Mouse (Mus musculus): ENCODE measurements at regions not wholly inside any gene's neighbourhood (a gene's known extent, or its start where the extent isn't known, plus 50 kb on each side); places are given as distances from the start of the nearest gene placed in this dataset.

- no peaks in the 10 kb centered on the region for H3K36me3 ChIP-seq (ENCODE audit: control insufficient read depth, insufficient read depth, low read length)
- H3K9ac ChIP-seq (ENCODE audit: low read length), result no peak overlapping the region
- H3K4me1 ChIP-seq (replicated peaks; ENCODE audit: control insufficient read depth, insufficient read depth, low read length), result no peaks in the 10 kb centered on the region; the same call in 1 of the 2 replicates
- no peak overlapping the region for H3K4me3 ChIP-seq (ENCODE audit: low read length)
- no peaks in the 10 kb centered on the region for H3K27me3 ChIP-seq (ENCODE audit: control insufficient read depth, insufficient read depth, low read depth, low read length)
- no peak overlapping the region for H3K27ac ChIP-seq (ENCODE audit: low read length)
- ATAC-seq (ENCODE audit: low read depth), result peak; percentile 83
- no peak overlapping the region for H3K4me2 ChIP-seq (ENCODE audit: low read depth, low read length)
- WGBS, result 40% methylated on average over 7 of the region's 7 CpGs
- H3K9me3 ChIP-seq (ENCODE audit: control insufficient read depth, low read length), result no peaks in the 10 kb centered on the region
These were observed 68.9 kb upstream of the Tmem178 start for GRCm38 (mm10) chr17:80875352-80876044.

DNA sequence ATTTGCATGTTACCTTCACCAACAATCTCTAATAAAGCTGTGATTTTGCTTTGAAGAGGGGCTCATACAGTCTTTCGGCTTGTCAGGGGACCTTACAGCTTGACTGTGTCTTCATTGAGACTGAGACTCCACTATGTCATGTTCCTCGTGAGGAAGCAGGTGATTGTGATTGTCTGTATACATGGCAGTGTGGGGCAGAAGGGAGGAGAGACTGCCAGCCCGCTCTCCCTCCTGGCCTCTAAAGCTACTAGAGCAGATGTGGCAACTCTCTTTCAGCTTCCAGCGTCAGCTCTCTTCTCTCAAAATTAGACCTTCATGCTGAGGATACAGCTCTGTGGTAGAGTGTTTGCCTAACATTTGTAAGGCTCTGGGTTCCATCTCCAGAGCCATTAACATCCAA, 73.5 kb upstream of the Tmem178 start:
- no peak overlapping the region for H3K4me2 ChIP-seq (ENCODE audit: low read depth, low read length)
- no peaks in the 10 kb centered on the region; the same call in 1 of the 2 replicates for H3K4me1 ChIP-seq (replicated peaks; ENCODE audit: control insufficient read depth, insufficient read depth, low read length)
- 0 out of 2 replicates have a peak, but pooled peaks have one; percentile 41 for ATAC-seq (ENCODE audit: low read depth)
- no peaks in the 10 kb centered on the region for H3K9me3 ChIP-seq (ENCODE audit: control insufficient read depth, low read length)
- 42% methylated on average over 4 of the region's 4 CpGs for WGBS
- H3K27me3 ChIP-seq (ENCODE audit: control insufficient read depth, insufficient read depth, low read depth, low read length), result no peaks in the 10 kb centered on the region
- H3K9ac ChIP-seq (ENCODE audit: low read length), result no peak overlapping the region
- H3K4me3 ChIP-seq (ENCODE audit: low read length), result no peak overlapping the region
- H3K27ac ChIP-seq (ENCODE audit: low read length), result no peak overlapping the region
- no peaks in the 10 kb centered on the region for H3K36me3 ChIP-seq (ENCODE audit: control insufficient read depth, insufficient read depth, low read length)

DNA sequence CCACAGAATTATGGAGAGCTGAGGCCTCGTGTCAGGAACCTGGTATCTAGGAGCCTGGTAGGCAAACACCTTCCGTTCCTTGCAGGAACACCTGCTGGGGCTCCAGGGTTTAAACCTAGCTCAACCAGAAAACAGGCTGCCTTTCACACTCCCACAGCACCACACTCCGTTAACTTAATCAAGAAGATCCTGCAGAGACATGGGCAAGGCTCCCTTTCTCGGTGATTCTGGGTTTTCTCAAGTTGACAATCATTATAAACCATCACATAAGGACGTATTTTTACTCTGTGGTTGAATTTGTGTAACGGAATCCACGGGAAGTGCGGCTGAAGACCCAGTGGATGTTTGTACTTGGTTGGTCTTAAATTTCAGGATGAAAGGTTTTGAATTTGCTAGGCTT, 82.1 kb upstream of the Tmem178 start:
- 73% methylated on average over 8 of the region's 8 CpGs for WGBS

GRCm38 (mm10) chr17:80846996-80847810, 97.2 kb upstream of the Tmem178 start:
- H3K4me3 ChIP-seq (ENCODE audit: low read length), result no peak overlapping the region
- peak overlapping the region; percentile 22; the same call in 1 of the 2 replicates for H3K4me2 ChIP-seq (ENCODE audit: low read depth, low read length)
- 57% methylated on average over 23 of the region's 23 CpGs for WGBS
- H3K4me1 ChIP-seq (replicated peaks; ENCODE audit: control insufficient read depth, insufficient read depth, low read length), result no peaks in the 10 kb centered on the region
- H3K9me3 ChIP-seq (ENCODE audit: control insufficient read depth, low read length), result no peaks in the 10 kb centered on the region
- H3K36me3 ChIP-seq (ENCODE audit: control insufficient read depth, insufficient read depth, low read length), result no peaks in the 10 kb centered on the region
- no peak overlapping the region for H3K27ac ChIP-seq (ENCODE audit: low read length)
- peak; percentile 41 for ATAC-seq (ENCODE audit: low read depth)
- H3K27me3 ChIP-seq (ENCODE audit: control insufficient read depth, insufficient read depth, low read depth, low read length), result no peaks in the 10 kb centered on the region
- no peak overlapping the region for H3K9ac ChIP-seq (ENCODE audit: low read length)

More for the DNA sequence above, 82.1 kb upstream of the Tmem178 start:
- Histone ChIP-seq H3K9ac (ENCODE audit: low read length) (no peak overlapping the region), H3K27me3 (ENCODE audit: control insufficient read depth, insufficient read depth, low read depth, low read length) (no peaks in the 10 kb centered on the region), H3K4me2 (ENCODE audit: low read depth, low read length) (no peak overlapping the region), H3K36me3 (ENCODE audit: control insufficient read depth, insufficient read depth, low read length) (no peaks in the 10 kb centered on the region), H3K9me3 (ENCODE audit: control insufficient read depth, low read length) (no peaks in the 10 kb centered on the region), H3K4me1 (replicated peaks; ENCODE audit: control insufficient read depth, insufficient read depth, low read length) (no peaks in the 10 kb centered on the region), H3K4me3 (ENCODE audit: low read length) (no peak overlapping the region), H3K27ac (ENCODE audit: low read length) (no peak overlapping the region)
- no peak for ATAC-seq (ENCODE audit: low read depth)

GRCm38 (mm10) chr17:80845349-80845748, 99.1 kb upstream of the Tmem178 start:
- Histone ChIP-seq H3K36me3 (ENCODE audit: control insufficient read depth, insufficient read depth, low read length) (no peaks in the 10 kb centered on the region), H3K9ac (ENCODE audit: low read length) (no peak overlapping the region), H3K4me3 (ENCODE audit: low read length) (no peak overlapping the region), H3K4me1 (replicated peaks; ENCODE audit: control insufficient read depth, insufficient read depth, low read length) (no peaks in the 10 kb centered on the region), H3K4me2 (ENCODE audit: low read depth, low read length) (no peak overlapping the region), H3K27ac (ENCODE audit: low read length) (no peak overlapping the region), H3K27me3 (ENCODE audit: control insufficient read depth, insufficient read depth, low read depth, low read length) (no peaks in the 10 kb centered on the region), H3K9me3 (ENCODE audit: control insufficient read depth, low read length) (no peaks in the 10 kb centered on the region)
- no peak for ATAC-seq (ENCODE audit: low read depth)
- WGBS, result 75% methylated on average over 7 of the region's 7 CpGs

DNA sequence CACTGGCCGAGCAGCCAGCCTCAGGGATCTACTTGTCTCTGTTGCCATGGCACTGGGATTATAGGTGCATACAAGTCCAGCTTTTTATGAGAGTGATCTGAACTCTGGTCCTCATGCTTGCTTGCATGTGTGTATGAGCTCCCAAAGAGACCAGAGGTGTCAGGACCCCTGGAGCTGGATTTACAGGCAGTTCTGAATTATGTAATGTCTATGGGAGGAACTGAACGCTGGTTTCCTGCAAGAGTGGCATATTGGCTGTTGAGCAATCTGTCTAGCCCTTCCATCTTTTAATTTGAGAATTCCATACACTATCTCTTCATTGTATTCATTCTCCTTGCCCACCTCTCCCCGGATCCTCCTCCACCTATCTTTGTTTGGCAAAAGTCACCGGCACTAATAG, 102.5 kb upstream of the Tmem178 start:
- ATAC-seq (ENCODE audit: low read depth), result no peak
- Histone ChIP-seq H3K4me3 (ENCODE audit: low read length) (no peak overlapping the region), H3K27ac (ENCODE audit: low read length) (no peak overlapping the region), H3K4me1 (replicated peaks; ENCODE audit: control insufficient read depth, insufficient read depth, low read length) (no peaks in the 10 kb centered on the region), H3K9me3 (ENCODE audit: control insufficient read depth, low read length) (no peaks in the 10 kb centered on the region), H3K9ac (ENCODE audit: low read length) (no peak overlapping the region), H3K4me2 (ENCODE audit: low read depth, low read length) (no peak overlapping the region), H3K36me3 (ENCODE audit: control insufficient read depth, insufficient read depth, low read length) (no peaks in the 10 kb centered on the region), H3K27me3 (ENCODE audit: control insufficient read depth, insufficient read depth, low read depth, low read length) (no peaks in the 10 kb centered on the region)
- WGBS, result 78% methylated on average over 4 of the region's 4 CpGs

GRCm38 (mm10) chr17:80840896-80841295, 103.5 kb upstream of the Tmem178 start:
- ATAC-seq (ENCODE audit: low read depth), result no peak
- 83% methylated on average over 6 of the region's 6 CpGs for WGBS
- Histone ChIP-seq H3K4me1 (replicated peaks; ENCODE audit: control insufficient read depth, insufficient read depth, low read length) (no peaks in the 10 kb centered on the region), H3K27ac (ENCODE audit: low read length) (no peak overlapping the region), H3K9ac (ENCODE audit: low read length) (no peak overlapping the region), H3K9me3 (ENCODE audit: control insufficient read depth, low read length) (no peaks in the 10 kb centered on the region), H3K4me3 (ENCODE audit: low read length) (no peak overlapping the region), H3K4me2 (ENCODE audit: low read depth, low read length) (no peak overlapping the region), H3K36me3 (ENCODE audit: control insufficient read depth, insufficient read depth, low read length) (no peaks in the 10 kb centered on the region), H3K27me3 (ENCODE audit: control insufficient read depth, insufficient read depth, low read depth, low read length) (no peaks in the 10 kb centered on the region)

DNA sequence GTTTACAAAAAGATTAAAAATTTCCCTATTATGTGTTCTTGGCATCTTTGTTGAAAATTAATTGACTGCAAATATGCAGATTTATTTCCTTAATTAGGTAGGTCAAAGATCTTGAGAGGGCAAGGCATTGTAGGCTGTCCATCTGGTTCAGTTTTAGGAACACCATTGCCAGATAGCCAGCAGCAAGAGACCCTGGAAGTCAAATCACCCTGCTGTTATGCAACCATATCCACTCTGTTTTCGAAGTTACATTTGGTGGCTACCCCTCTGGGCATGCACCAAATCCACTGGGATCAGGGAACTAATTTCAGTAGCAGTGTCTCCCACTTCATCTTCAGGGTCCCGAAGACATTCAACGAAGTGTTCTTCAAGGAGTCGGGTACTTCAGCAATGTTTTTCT, 104.0 kb upstream of the Tmem178 start:
- Histone ChIP-seq H3K4me3 (ENCODE audit: low read length) (no peak overlapping the region), H3K27me3 (ENCODE audit: control insufficient read depth, insufficient read depth, low read depth, low read length) (no peaks in the 10 kb centered on the region), H3K36me3 (ENCODE audit: control insufficient read depth, insufficient read depth, low read length) (no peaks in the 10 kb centered on the region), H3K9me3 (ENCODE audit: control insufficient read depth, low read length) (no peaks in the 10 kb centered on the region), H3K9ac (ENCODE audit: low read length) (no peak overlapping the region), H3K4me2 (ENCODE audit: low read depth, low read length) (no peak overlapping the region), H3K4me1 (replicated peaks; ENCODE audit: control insufficient read depth, insufficient read depth, low read length) (no peaks in the 10 kb centered on the region), H3K27ac (ENCODE audit: low read length) (no peak overlapping the region)
- peak; percentile 74 for ATAC-seq (ENCODE audit: low read depth)
- 77% methylated on average over 4 of the region's 4 CpGs for WGBS

GRCm38 (mm10) chr17:80834701-80835100, 106.4 kb upstream of the Map4k3 start:
- no peak overlapping the region for H3K4me2 ChIP-seq (ENCODE audit: low read depth, low read length)
- H3K9me3 ChIP-seq (ENCODE audit: control insufficient read depth, low read length), result no peaks in the 10 kb centered on the region
- ATAC-seq (ENCODE audit: low read depth), result peak; percentile 87
- no peaks in the 10 kb centered on the region for H3K36me3 ChIP-seq (ENCODE audit: control insufficient read depth, insufficient read depth, low read length)
- no peaks in the 10 kb centered on the region for H3K27me3 ChIP-seq (ENCODE audit: control insufficient read depth, insufficient read depth, low read depth, low read length)
- H3K9ac ChIP-seq (ENCODE audit: low read length), result no peak overlapping the region
- peaks cover 11% of the 10 kb centered on the region for H3K4me1 ChIP-seq (replicated peaks; ENCODE audit: control insufficient read depth, insufficient read depth, low read length)
- H3K27ac ChIP-seq (ENCODE audit: low read length), result peak overlapping the region; percentile 56; the same call in 1 of the 2 replicates
- H3K4me3 ChIP-seq (ENCODE audit: low read length), result no peak overlapping the region
